Mouse (Mus musculus) MEL-GATA-1-ER (cell line): ENCODE results near the gene Itgb6.

ENCODE experiments used
- DNase-seq: peaks from one replicate; pipeline ENCODE4 v3.0.0-alpha.2; 2012; ENCODE audit warnings: low read depth; ENCODE audit errors: extremely low read depth

The Itgb6 gene

GRCm38 (mm10) chr2:60622161-60622560 lies 100.3 kb downstream of the Itgb6 start:
- no peak for DNase-seq

DNA sequence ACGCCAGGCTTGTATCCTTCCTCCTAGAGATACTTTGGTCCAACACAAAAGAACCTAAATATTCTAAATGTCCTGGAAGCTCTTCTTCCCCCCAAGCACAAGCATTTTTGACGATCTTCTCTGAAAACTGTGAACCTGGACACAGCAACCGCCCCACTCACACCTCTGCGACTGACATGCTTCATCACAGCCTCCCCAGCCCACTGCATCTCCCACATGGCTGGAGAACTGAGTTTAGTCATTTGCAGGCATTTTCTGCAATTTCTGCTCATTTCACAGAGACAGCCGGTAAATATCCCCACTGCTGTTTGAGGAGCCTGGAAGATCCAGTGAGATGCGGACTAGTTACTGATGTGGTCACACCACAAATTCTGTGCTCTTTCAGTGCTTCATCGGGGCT lies 107.7 kb downstream of the Itgb6 start:
- no peak for DNase-seq

DNA sequence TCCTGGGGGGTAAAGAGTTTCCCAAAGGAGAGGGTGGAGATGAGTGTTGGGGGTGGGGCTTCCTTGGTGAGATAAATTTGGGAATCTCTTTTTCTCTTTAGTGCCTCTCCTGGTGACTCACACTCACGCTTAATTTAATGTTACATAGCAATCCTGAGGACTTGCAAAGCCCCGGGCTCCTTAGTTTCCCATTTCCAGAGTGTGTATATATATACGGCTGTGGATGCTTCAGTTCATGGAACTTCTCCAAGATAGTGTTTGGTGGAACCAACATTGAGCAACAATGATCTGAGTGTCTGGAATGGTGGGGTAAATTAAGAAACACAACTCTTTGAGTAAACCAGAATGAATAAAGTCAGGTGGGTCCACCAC lies 108.6 kb downstream of the Itgb6 start:
- DNase-seq, result no peak

DNA sequence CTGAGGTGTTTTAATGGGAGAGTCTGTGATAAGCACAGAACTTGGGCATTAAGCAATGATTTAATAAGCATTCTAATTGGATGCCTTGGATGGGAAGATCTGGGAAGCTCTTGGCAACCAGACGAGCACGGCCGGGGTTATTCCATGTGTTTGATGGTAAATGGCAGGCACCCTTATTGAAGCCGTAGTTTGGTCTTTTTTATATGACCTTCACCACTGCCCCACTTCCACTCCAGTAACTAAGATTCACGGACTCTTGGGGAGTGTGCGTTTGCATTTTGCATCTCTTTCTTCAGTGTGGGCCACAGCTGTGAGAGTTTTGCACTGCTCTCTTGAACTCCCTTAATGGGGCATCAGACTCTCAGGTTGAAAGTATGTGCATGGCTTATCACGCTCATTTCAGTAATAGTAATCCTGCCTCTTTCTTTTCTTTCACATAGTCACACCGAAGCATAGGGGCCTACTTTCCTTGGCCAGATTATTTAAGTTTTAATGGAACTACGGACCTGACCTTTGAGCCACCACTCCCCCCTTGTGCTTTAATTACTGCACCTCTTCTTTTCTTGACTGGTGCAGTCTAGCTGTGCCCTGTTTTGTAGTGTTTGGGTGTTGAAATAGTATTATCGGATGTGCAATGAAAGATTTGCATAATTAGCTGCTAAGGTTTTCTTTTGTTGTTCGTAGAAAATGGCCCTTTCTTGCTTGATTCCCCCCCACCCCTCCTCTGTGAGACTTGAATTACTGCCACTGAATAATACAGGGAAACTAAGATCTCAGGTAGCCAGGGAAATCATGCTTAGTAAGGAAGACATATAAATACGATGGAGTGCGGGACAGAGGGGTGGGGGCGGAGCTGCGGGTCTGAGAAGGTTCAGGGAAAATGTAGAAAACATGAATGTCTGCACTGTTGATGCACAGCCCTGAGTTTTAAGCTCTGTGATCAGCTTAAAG lies 109.3 kb downstream of the Itgb6 start:
- DNase-seq, result no peak

DNA sequence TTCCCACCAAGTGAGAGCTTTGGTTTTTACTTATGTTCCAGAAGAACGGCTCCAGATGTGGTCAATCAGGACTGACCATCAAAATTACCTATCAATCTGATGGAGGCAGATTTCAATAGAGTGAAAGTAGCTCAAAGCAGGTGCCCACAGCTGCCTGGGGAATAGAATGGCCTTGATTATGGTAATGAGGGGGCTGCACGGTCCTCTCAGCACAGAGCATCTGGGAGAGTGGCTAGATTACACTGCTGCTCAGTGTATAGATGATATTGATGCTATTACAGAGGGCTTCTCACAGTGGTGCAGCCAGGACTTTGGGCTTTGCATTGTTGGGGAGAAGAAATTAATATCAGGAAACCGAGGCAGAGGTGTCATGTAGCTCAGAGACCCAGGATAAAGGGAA lies 110.8 kb downstream of the Itgb6 start:
- DNase-seq, result no peak

DNA sequence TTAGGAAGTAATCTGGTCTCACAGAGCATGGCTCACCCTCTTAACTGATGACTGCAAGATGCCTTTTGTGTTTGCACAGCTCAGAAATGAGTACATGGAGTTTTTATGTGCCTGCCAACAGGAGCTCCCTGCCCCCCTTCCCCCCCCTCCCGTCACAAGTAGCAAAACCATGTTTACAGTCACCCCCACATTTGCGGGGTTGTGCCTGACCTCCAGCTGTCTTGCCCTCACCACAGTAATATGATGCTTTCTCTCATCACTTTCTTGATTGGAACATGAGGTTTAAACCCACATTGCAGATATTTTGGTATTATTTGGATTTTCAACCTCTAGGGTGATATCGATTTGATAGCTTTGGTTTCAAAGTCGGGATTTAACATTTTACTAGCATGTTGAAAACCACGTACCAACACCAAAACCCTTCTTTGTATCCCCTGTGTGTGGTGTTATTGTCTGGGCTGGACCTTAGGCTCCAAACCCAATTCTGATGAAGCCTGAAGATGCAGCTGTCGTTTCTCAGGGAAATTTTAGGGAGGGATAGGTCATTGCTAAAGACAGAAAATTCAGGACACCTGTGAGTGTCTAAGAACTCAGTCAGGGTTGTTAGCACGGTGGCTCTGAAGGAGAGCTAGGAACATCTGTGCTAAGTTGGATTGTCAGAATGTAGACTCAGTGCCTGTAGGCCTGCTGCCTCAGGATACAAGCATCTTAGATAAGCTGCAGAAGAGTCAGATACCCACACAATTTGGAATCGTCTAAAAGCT lies 112.8 kb downstream of the Itgb6 start:
- DNase-seq, result no peak

- DNase-seq, result no peak
Observed at GRCm38 (mm10) chr2:60607980-60608379, 114.5 kb downstream of the Itgb6 start.

- no peak for DNase-seq
Observed at GRCm38 (mm10) chr2:60601326-60601725, 121.1 kb downstream of the Itgb6 start.

- no peak for DNase-seq
Observed at GRCm38 (mm10) chr2:60600863-60601262, 121.6 kb downstream of the Itgb6 start.

- no peak for DNase-seq
Observed at GRCm38 (mm10) chr2:60583416-60583815, 139.0 kb downstream of the Itgb6 start.

DNA sequence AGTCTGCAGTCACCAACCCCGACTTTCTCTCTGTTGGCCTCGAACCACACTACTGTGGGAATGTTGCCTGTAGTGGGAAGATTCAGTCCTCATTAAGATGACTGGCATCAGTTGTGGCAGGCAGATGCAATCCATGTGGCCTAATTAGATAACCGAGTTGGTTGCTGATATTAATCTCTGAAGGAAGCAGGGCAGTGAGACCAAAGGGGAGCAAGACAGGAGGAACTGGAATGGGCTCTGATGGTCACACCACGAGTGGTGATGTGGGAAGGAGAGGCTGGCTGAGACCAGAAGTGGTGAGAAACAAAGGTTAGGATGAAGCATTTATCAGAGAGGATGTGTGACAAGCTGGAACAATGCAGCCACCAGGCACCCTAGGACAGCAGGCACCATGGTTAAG lies 167.9 kb downstream of the Itgb6 start:
- no peak for DNase-seq

GRCm38 (mm10) chr2:60552902-60553682 lies 169.4 kb downstream of the Itgb6 start, which contains the start of gene Pla2r1:
Gene Pla2r1 (minus strand): TSS chr2:60553308.
- DNase-seq, result no peak

DNA sequence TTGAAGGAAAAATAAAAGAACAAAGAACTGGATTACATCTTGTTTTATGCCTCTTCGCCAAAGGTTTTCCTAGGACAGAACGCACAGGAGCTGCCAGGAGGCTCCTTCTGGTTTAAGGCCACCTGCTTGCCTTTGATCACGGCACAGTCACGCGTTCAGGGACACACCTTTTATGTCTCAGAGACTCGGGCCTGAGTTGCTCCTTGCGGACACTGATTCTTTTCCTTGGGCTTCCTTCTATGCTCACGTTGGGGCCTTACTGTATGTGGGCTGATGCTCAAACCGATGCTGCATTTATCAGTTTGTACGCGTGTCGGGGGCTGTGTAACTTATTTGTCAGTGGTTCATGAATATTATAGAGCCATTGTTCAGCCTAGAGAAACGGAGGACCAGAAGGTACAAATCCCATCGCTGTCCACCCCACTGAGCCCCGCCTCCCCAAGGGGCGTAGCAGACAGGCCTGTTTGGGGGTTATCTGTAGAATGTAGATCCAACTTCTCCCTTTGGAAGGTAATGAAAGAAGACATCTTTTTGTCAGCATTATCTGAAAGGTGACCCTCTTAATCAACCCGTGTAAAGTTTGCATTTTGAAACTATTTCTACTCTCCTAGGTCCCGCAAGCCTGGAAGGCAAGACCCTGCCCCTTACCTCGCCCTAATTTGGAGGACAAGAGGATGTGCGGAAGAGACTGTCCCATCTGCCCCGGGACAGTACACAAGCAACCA lies 170.1 kb downstream of the Itgb6 start:
- DNase-seq, result no peak

DNA sequence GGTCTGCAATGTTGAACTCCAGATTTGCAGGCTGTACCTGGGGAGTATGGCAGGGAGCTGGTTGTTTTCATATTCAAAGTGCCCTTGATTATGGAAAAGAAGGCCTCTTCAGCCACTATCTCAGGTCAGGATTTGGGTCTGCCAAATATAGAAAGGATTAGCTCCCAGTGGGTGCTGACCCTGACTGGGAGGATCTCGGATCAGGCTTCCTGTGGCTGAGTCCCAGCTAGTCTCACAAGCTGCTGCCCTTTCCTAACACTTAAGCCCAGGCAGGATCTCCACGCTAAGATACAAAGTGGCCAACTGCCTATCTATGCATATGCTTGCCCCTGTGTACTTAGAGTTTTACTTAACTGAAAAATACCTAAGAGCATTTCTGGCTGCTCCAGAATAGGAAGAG lies 170.8 kb downstream of the Itgb6 start:
- DNase-seq, result no peak

DNA sequence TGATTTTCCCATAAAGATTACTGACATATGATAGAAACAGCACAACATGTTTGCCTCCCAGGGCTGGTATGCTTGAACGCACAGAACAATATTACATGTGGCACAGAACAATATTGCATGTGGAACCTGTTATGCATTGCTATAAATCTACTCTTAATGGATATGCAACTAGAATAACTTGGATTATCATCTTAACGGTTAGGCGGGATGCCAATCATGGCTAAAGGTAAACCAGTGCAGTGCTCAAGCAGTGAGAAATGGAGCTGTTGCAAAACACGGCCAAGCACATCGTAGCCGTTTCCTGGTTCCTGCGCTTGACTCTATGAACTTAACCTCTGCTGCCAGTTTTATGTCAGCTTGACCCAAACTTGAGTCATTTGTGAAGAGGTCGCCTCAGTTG lies 171.9 kb downstream of the Itgb6 start:
- no peak for DNase-seq

- no peak for DNase-seq
Observed at GRCm38 (mm10) chr2:60549851-60550250, 172.6 kb downstream of the Itgb6 start.
